Mouse (Mus musculus) MN1 (cell line): Measurements from ENCODE around the gene Pfkfb4.

Source experiments
- DNase-seq: peaks from one replicate; pipeline ENCODE4 v3.0.0-alpha.2; 2016; ENCODE audit warnings: low spot score

Gene Pfkfb4

DNA sequence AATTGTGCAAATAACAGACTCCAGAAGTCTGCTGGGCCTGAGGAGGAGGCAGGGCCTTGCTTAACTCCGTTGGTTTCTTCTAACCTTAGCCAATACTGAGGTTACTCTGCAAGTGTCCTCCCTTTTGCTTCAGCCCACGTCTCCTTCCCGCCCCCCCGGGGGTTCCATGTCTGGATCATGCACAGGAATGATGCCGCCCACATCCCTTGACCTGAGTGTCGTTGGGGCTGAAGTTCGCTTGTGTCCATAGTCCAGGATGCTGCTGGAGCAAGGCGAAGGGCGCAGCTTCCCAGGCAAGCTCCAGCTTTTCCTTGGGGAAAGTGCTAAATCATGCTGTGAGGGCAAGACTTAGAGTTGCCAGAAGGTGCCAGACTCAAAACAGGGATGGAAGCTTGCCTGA, 4.8 kb downstream of the Pfkfb4 start:
- no peak for DNase-seq

DNA sequence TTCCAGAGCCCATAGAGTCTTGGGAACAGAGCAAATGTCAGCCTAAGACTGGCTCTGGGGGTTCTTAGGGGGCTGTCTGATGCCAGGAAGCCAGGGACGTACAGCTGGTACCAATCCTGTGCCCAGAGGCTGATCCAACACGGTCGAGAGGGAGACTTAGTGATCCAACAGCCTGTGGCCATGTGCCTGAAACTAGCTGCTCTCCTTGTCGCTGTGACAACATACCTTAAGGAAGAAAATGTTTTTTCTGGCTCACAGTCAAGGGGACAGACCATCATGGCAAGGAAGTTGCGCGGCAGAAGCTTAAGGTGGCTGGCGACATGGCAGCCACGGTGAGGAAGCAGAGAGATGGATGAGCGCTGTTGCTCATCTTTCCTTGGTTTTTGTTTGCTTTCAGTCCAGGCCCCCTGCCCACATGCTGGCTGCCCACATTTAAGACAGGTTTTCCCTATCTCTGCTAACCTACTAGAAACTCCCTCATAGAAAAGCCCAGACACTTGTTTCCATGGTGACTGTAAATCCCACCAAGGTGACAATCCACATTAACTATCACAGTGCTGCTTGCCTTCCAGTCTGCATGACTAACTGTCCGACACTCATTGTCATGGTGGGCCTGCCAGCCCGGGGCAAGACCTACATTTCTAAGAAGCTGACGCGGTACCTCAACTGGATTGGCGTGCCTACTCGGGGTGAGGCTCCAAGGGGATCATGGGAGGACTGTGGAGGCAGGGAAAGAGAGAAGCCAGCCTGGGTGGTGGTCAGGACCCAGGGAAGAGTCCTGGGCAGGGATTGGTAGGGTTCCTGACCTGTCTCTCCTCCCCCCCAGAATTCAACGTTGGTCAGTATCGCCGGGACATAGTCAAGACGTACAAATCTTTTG, 6.9 kb downstream of the Pfkfb4 start:
- DNase-seq = no peak

DNA sequence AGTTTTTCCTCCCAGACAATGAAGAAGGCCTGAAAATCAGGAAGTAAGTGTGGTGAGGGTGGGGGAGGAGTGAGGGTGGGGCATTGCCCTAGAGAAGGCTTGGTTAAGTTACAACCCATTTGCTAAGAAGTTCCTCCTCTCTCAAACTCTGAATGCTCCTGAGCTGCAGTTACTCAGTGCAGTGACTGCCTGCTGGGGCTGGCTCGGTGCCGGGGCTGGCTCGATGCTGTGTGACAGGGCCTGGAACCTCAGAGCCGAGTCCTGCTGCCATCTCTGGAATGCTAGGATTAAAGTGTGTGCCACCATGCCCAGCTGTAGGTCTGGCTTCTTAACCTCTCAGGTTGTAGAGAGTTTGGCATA, 7.6 kb downstream of the Pfkfb4 start:
- DNase-seq = no peak

DNA sequence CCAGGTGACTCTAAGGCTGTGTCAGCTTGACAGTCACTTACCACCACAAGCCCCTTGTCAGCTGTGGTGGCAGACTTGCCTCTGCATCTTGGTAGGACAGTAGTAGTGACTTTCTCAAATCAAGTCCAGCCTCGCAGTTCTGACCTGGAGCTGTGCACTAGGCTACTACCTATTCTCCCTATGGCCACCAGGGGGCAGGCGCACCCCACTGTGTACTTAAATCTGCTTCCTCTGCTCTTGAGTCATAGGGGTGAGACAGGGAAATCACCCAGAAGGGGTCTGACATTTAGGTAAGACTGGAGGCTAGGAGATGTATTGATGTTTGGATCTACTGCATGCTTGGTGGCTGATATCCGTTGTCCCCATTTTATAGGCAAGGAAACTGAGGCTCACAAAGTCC, 9.1 kb downstream of the Pfkfb4 start:
- DNase-seq = peak; percentile 65

DNA sequence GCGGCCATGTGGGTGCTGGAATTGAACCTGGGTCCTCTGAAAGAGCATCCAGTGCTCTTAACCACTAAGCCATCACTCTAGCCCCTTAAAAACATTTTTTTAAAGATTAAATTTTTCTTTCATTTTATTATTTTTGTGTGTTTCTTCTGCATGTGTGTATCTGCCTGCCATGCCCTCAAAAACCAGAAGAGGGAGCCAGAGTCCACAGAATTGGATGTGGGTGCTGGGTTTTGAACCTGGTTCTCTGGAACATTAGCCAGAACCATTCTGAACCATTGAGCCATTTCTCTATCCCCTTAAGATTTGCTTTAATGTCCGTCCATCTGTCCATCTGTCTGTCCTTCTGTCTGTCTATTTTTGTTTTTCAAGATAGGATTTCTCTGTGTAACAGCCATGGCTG, 11.6 kb downstream of the Pfkfb4 start:
- DNase-seq = peak; percentile 42

DNA sequence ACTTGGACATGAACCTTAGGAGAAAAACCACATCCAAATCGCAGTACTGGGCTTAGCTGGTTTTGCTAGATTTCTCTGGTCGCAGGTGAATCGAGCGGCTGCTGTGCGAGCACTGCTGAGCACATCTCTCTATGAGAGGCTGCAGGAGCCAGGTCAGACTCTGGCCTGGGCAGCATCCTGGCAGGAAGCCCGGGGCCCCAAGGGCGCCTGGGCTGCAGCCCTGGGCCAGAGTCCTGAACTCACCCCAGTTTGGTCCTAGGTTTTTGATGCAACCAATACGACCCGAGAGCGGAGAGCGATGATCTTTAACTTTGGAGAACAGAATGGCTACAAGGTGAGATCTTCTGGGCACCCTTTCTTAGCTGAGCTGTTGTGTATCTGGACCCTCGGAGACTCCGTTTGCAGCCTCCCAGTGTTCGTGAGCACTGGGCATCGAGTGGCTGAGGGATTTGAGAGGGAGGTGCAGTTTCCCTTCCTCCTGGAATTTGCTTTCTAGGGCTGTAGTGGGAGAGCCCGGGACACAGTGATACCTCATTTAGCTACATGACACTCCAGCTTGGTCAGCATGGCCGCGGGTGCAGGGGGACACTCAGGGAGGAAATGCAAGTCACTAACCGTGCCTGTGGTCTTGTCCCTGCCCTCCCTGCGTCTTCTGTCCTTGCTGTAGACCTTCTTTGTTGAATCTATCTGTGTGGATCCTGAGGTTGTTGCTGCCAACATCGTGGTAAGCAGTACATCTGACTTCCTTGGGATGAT, 15.6 kb downstream of the Pfkfb4 start:
- no peak for DNase-seq

DNA sequence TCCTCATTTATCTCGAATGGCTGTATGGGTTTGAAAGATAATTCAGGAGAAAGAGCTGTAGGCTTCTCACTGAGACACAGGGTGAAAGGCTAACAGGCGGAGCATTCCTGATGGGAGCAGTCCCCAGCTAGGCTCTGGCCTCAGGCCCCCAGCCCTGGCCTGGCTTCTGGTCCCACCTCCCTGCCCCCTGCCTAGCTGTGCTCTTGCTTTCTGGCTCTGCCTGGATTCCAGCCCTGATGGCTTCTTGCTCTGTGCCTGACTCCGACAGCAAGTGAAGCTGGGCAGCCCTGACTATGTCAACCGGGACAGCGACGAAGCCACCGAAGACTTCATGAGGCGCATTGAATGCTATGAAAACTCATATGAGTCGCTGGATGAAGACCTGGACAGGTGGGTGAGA, 16.5 kb downstream of the Pfkfb4 start:
- DNase-seq = no peak

- no peak for DNase-seq
Observed at GRCm38 (mm10) chr9:109008994-109009635, 17.5 kb downstream of the Pfkfb4 start.

- DNase-seq = no peak
Observed at GRCm38 (mm10) chr9:109009636-109010315, 18.2 kb downstream of the Pfkfb4 start.

- DNase-seq = peak; percentile 26
Observed at GRCm38 (mm10) chr9:109010316-109010690, 18.7 kb downstream of the Pfkfb4 start.

DNA sequence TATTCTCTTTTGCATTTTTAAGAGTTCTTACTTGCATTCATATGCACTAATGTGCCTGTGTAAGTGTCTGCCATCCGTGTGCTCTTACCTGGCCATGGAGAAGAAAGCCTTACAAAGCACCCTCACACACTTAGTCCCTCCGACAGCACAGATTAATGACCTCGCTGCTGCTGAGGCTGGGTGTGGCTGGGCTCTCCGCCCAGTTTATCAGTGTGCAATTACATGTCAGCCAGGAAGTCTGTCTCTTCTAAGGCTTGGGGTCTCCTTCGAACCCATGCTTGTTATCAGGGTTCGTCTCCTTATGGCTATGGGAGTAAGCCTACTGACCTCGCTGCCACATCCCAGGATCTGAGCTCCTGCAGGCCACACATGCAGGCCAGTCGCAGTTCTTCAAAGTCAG, 23.8 kb downstream of the Pfkfb4 start:
- no peak for DNase-seq

DNA sequence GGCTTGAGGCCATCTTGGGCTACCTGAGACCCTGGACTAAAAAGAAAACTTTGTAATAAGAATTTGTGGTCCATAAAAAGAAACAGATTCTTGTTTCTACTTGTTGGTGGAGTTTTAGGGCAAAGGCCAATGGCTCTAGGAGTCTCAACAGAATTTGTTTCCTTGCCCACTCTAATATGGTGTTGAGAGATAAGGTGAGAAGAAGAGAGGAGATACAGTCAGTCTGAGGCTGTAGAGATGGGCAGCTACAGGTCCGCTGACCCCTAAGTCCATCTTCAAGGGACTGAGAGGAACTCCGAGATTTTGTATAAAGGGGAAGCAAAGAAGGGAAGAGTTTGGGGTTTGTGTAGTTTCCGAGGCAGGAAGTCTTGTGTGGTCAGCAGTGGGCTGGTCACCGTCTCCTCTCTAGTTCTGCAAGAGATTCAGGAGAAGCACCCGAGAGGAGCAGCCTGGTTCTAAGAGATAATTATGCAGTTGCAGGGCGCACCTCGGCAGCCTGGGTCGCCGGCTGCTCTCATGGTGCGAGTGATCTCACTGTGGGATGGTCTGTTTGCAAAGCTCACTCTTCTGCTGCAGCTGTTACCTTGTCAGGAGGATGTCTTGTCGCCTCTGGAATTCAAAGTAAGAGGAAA, 25.5 kb downstream of the Pfkfb4 start:
- no peak for DNase-seq

GRCm38 (mm10) chr9:109021428-109021827, 29.9 kb downstream of the Pfkfb4 start:
- no peak for DNase-seq

- no peak for DNase-seq
Observed at GRCm38 (mm10) chr9:109022866-109023685, 31.5 kb downstream of the Pfkfb4 start.

GRCm38 (mm10) chr9:109027521-109027920, 35.9 kb downstream of the Pfkfb4 start:
- DNase-seq = no peak

DNA sequence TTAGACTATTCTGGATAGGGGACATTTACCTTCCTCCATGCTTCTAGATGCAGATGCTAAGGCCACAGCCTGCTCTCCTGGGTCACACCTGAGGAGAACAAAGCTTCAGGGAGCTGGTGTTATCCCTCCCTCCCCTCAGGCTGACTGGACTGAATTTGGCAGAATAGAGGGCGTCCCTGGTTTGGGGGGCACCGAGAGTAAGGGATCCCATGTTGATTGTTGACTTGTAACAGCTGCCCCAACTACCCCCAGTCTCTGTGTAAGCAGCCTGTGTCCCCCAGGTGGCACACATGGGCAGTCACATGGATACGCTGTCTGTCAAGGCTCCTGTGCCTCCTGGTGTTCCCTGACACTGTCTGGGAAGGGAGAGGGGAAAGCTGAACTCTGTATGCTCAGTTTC, 36.8 kb downstream of the Pfkfb4 start:
- DNase-seq = no peak

- DNase-seq = no peak
Observed at GRCm38 (mm10) chr9:109028919-109029318, 37.3 kb downstream of the Pfkfb4 start.

DNA sequence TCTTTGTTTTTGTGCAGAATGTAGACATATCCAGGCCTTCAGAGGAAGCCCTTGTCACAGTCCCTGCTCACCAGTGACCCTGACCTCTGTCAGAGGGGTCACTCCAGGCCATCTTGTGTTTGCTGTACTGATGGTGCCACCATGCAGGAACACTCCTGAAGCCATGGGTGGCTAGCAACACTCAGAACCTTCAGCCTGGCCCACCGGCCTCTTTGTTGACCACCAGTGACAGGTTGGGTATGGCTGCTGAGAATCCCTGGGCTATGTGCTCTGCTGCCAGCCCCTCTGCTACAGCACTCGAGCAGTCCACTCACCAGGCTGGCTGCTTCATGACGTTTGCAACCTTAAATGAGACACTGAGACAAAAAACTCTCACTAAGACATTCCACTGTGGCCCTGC, 38.7 kb downstream of the Pfkfb4 start:
- DNase-seq = no peak

- DNase-seq = no peak
Observed at GRCm38 (mm10) chr9:109031001-109031400, 39.4 kb downstream of the Pfkfb4 start.

- no peak for DNase-seq
Observed at GRCm38 (mm10) chr9:109031686-109032085, 40.1 kb downstream of the Pfkfb4 start.

DNA sequence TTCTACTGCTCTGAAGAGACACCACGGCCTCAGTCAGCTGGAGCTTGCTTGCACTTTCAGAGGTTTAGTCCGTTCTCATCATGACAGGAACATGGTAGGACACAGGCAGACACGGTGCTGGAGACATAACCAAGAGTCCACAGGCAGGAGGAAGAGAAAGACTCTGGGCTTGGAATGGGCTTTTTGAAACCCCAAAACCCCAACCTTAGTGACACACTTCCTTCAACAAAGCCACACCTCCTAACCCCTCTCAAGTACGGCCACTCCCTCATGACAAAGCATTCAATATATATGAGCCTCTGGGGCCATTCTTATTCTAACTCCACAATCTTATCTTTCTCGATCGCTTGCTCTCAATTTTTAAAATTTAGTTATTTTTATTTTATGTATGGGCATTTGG, 40.9 kb downstream of the Pfkfb4 start:
- DNase-seq = no peak
